Mouse (Mus musculus) spleen, adult 2 months (tissue): ENCODE data around the gene Psmd7.

Experiments
- CTCF ChIP-seq: fragments of 200-500 bp; IDR thresholded peaks from 2 replicates; pipeline ENCODE4 v1.5.1; 2011; ENCODE audit warnings: mild to moderate bottlenecking, inconsistent platforms; ENCODE audit not compliant: insufficient read depth, insufficient read length, insufficient replicate concordance; ENCODE audit errors: extremely low read depth
- POLR2A ChIP-seq: fragments of 200-500 bp; IDR thresholded peaks from 2 replicates; pipeline ENCODE4 v1.6.1; 2011; ENCODE audit warnings: low read depth, low read length, inconsistent platforms

DNA sequence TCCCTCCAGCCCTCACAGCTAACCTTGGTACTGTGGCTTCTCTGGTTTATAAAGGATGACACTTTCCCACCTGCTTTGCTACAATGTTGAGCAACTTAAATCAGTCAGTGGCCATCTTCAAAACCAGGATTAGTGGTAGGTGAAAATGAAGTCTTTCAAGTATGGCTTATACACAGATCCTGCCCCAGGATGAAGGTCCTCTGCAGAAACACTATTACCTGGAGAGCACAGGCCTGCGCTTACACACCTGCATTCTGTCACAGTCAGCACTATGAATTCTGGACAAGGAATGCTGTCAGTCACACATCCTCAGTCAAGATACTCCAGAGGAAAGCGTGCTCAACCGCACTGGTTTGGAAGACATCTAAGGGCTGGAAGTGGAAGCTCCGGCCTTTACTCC, 6.7 kb downstream of the Psmd7 start:
- TF ChIP-seq POLR2A (no peak), CTCF (no peak)
